Mouse (Mus musculus): ENCODE measurements around the gene Aox2. TPM values are rescaled to one million over a fixed set of nuclear protein-coding genes. Genes with fewer than 3 reads are reported as not detected.

Gene Aox2
- not detected for polyA plus RNA-seq (2017; shearing (Covaris generic))

DNA sequence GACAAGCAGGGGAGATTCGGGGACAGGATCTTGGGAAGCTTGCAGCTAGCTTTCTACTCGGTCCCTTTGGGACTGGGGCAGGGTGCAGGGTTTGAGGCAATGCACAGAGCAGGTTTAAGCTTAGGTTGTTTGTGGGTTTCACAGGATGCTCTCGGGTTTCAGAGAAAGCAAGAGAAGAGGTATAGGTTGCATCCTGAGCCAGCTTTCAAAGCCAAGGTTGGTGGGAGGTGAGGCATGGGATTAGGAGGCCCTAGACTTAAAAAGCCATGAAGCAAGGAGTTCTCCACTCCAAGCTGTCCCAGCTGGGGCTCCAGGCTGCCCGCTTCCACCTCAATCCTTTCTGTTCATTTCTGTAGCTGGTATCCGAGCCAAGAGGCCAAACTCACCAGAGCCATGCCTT lies at the start of gene Aox2:
TSS of gene Aox2 (plus strand) at position 301 of the 400 bp plus-strand sequence.

DNA sequence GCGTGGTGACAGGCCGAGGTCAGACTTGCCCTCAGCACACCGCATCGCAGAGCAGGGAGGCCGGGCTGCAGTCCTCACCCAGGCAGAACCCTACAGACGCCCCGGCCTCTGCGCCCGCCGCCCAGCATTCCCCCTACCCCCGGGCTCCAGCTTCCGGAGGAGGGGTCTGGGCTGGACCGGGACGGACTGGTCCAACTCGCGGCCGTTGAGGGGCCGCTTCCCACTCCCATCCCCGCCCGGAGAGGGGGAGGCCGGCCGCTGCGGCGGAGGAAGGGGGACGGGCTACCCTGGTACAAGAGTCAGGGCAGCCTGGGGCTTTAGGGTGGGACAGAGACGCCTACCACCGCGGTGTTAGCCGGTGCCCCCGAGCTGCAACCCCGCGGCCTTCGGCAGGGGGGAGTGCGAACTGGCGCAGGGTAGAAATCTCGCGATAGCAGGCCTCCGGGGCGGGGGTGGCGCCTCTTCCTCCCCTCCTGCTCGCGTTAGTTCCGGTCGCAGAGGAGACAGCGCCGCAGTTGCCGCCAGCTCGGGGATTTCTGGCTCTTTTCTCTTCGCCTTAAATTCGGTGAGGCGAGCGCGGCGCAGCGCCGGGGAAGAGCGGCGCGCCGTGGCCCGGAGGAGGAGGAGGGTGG lies 114.6 kb downstream of the Aox2 start, which contains the start of gene Bzw1:
TSS of gene Bzw1 (plus strand) at position 247 of the 632 bp plus-strand sequence.

DNA sequence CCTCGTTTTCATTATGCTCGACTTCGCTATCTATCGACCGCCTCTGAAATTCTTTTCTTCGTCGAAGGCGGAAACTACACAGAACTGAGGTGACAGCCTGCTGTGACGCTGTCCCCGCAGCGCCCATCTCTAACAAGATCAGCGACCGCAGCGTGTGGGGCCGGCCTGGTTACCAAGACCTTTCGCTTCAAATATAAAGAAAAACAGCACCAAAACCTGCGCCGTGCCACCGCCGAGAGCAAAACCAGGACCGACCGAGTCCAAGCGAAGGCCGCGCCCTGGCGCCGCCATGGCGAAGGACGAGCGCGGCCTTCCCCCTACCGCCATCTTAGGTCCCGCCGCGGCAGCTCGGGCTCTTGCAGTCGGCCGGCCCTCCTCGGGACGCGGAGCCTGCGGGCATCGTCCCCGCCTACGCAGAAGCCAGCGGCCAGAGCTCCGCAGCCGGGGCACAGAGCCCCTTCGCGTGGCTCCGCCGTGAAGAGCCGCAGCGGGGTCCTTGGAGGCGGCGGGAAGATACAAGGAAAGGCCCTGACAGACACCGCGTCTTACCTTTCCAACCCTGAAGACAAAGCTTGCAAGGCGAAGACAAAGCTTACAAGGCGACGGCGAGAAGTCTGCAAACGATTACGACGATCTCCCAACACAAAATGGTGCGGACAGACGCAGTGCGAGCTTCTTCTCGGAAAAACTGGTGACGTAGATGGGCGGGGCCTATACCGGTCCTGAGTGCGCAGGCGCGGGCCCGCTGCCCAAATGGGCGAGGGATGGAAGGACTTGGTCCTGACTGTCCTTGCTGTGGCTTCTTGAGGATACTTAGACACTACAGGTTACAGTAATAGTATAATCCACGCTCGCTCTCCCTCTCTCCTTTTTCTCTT lies 145.5 kb downstream of the Aox2 start, which contains the start of gene Clk1:
TSS of gene Clk1 (minus strand) at position 696 of the 878 bp plus-strand sequence.

Other genes starting within 250 kb of the Aox2 start
- not detected for gene Aox1, start 248.4 kb upstream of the Aox2 start, polyA plus RNA-seq (2017; shearing (Covaris generic))
- gene Aox3, start 165.2 kb upstream of the Aox2 start, polyA plus RNA-seq (2017; shearing (Covaris generic)): not detected
- gene Aox4, start 67.9 kb upstream of the Aox2 start, polyA plus RNA-seq (2017; shearing (Covaris generic)): not detected
- 431 TPM for gene Bzw1, start 114.6 kb downstream of the Aox2 start, polyA plus RNA-seq (2017; shearing (Covaris generic))
- gene Clk1, start 145.7 kb downstream of the Aox2 start, polyA plus RNA-seq (2017; shearing (Covaris generic)): 444 TPM
- 46.4 TPM for gene Nif3l1, start 166.8 kb downstream of the Aox2 start, polyA plus RNA-seq (2017; shearing (Covaris generic))
- gene Ppil3, start 167.2 kb downstream of the Aox2 start, polyA plus RNA-seq (2017; shearing (Covaris generic)): 69.7 TPM
- 30.4 TPM for gene Orc2, start 226.8 kb downstream of the Aox2 start, polyA plus RNA-seq (2017; shearing (Covaris generic))